Mouse (Mus musculus): Measurements from ENCODE around the gene Spcs1. TPM values are rescaled to one million over a fixed set of nuclear protein-coding genes. Genes with fewer than 3 reads are reported as not detected.

Spcs1 gene
- total RNA-seq, 2 experiments from 2014 or later = 29.4 to 77.6 TPM

- ATAC-seq (replicated peaks; ENCODE audit: low FRiP score, poor library complexity, severe bottlenecking) = peak; percentile 64; the same call in 1 of the 2 replicates
Observed at GRCm38 (mm10) chr14:30958517-30958916, 43.0 kb downstream of the Spcs1 start.

- ATAC-seq (replicated peaks; ENCODE audit: low FRiP score, poor library complexity, severe bottlenecking) = peak; percentile 99
Observed at GRCm38 (mm10) chr14:30951154-30951825, 50.2 kb downstream of the Spcs1 start, which contains the start of gene Nek4. Gene Nek4, plus strand, starts transcription at chr14:30951377.

GRCm38 (mm10) chr14:30949986-30950385, 51.5 kb downstream of the Spcs1 start:
- no peak for ATAC-seq (replicated peaks; ENCODE audit: low FRiP score, poor library complexity, severe bottlenecking)

Other genes starting within 250 kb of the Spcs1 start
- 2.1 and 11.3 TPM in 2 replicates for gene Tmem110, start 176.1 kb downstream of the Spcs1 start, total RNA-seq (2015; ENCODE audit: low replicate concordance)
- 0.98 and 2.2 TPM in 2 replicates for gene Tmem110, start 176.1 kb downstream of the Spcs1 start, total RNA-seq (2017; ENCODE audit: low replicate concordance)
- gene Mustn1, start 122.5 kb downstream of the Spcs1 start, total RNA-seq (2015; ENCODE audit: low replicate concordance) = 1.3 TPM in 1 of 2 replicates, not detected in the other
- not detected in 2 replicates for gene Mustn1, start 122.5 kb downstream of the Spcs1 start, total RNA-seq (2017; ENCODE audit: low replicate concordance)
- gene Itih4, start 115.2 kb downstream of the Spcs1 start, total RNA-seq (2015; ENCODE audit: low replicate concordance) = not detected in 2 replicates
- gene Itih4, start 115.2 kb downstream of the Spcs1 start, total RNA-seq (2017; ENCODE audit: low replicate concordance) = not detected in 2 replicates
- not detected in 2 replicates for gene Itih3, start 77.9 kb downstream of the Spcs1 start, total RNA-seq (2015; ENCODE audit: low replicate concordance)
- not detected in 2 replicates for gene Itih3, start 77.9 kb downstream of the Spcs1 start, total RNA-seq (2017; ENCODE audit: low replicate concordance)
- gene Itih1, start 58.4 kb downstream of the Spcs1 start, total RNA-seq (2015; ENCODE audit: low replicate concordance) = not detected in 2 replicates
- gene Itih1, start 58.4 kb downstream of the Spcs1 start, total RNA-seq (2017; ENCODE audit: low replicate concordance) = not detected in 2 replicates
- gene Nek4, start 50.3 kb downstream of the Spcs1 start, total RNA-seq (2015; ENCODE audit: low replicate concordance) = 0.38 and 1.0 TPM in 2 replicates
- 2.5 and 4.3 TPM in 2 replicates for gene Nek4, start 50.3 kb downstream of the Spcs1 start, total RNA-seq (2017; ENCODE audit: low replicate concordance)
- 6.9 and 18.6 TPM in 2 replicates for gene Glt8d1, start 272 bp downstream of the Spcs1 start, total RNA-seq (2015; ENCODE audit: low replicate concordance)
- gene Glt8d1, start 272 bp downstream of the Spcs1 start, total RNA-seq (2017; ENCODE audit: low replicate concordance) = 5.8 and 6.3 TPM in 2 replicates
- 69.4 and 75.4 TPM in 2 replicates for gene Pbrm1, start 17.5 kb upstream of the Spcs1 start, total RNA-seq (2015; ENCODE audit: low replicate concordance)
- gene Pbrm1, start 17.5 kb upstream of the Spcs1 start, total RNA-seq (2017; ENCODE audit: low replicate concordance) = 84.8 and 100 TPM in 2 replicates
- gene Gnl3, start 17.5 kb upstream of the Spcs1 start, total RNA-seq (2015; ENCODE audit: low replicate concordance) = 55.4 and 66.3 TPM in 2 replicates
- gene Gnl3, start 17.5 kb upstream of the Spcs1 start, total RNA-seq (2017; ENCODE audit: low replicate concordance) = 42.4 and 45.2 TPM in 2 replicates
- gene Smim4, start 127.3 kb upstream of the Spcs1 start, total RNA-seq (2015; ENCODE audit: low replicate concordance) = 22.8 and 30.9 TPM in 2 replicates
- gene Smim4, start 127.3 kb upstream of the Spcs1 start, total RNA-seq (2017; ENCODE audit: low replicate concordance) = 14.7 and 16.2 TPM in 2 replicates
- 12.3 and 18.4 TPM in 2 replicates for gene Nt5dc2, start 129.4 kb upstream of the Spcs1 start, total RNA-seq (2015; ENCODE audit: low replicate concordance)
- 5.0 and 30.4 TPM in 2 replicates for gene Nt5dc2, start 129.4 kb upstream of the Spcs1 start, total RNA-seq (2017; ENCODE audit: low replicate concordance)
- not detected in 2 replicates for gene Stab1, start 167.0 kb upstream of the Spcs1 start, total RNA-seq (2015; ENCODE audit: low replicate concordance)
- gene Stab1, start 167.0 kb upstream of the Spcs1 start, total RNA-seq (2017; ENCODE audit: low replicate concordance) = 0.70 TPM in 1 of 2 replicates, not detected in the other
- gene Tnnc1, start 206.6 kb upstream of the Spcs1 start, total RNA-seq (2015; ENCODE audit: low replicate concordance) = not detected in 2 replicates
- gene Tnnc1, start 206.6 kb upstream of the Spcs1 start, total RNA-seq (2017; ENCODE audit: low replicate concordance) = not detected in 2 replicates
- gene Nisch, start 215.3 kb upstream of the Spcs1 start, total RNA-seq (2015; ENCODE audit: low replicate concordance) = 30.2 and 34.1 TPM in 2 replicates
- gene Nisch, start 215.3 kb upstream of the Spcs1 start, total RNA-seq (2017; ENCODE audit: low replicate concordance) = 19.5 and 21.8 TPM in 2 replicates
- not detected in 2 replicates for gene Sema3g, start 216.2 kb upstream of the Spcs1 start, total RNA-seq (2015; ENCODE audit: low replicate concordance)
- gene Sema3g, start 216.2 kb upstream of the Spcs1 start, total RNA-seq (2017; ENCODE audit: low replicate concordance) = not detected in 2 replicates
- 4.8 and 11.5 TPM in 2 replicates for gene Phf7, start 249.6 kb upstream of the Spcs1 start, total RNA-seq (2015; ENCODE audit: low replicate concordance)
- 2.5 and 4.8 TPM in 2 replicates for gene Phf7, start 249.6 kb upstream of the Spcs1 start, total RNA-seq (2017; ENCODE audit: low replicate concordance)
- gene Bap1, start 249.8 kb upstream of the Spcs1 start, total RNA-seq (2015; ENCODE audit: low replicate concordance) = 4.0 and 11.1 TPM in 2 replicates
- 22.9 and 32.1 TPM in 2 replicates for gene Bap1, start 249.8 kb upstream of the Spcs1 start, total RNA-seq (2017; ENCODE audit: low replicate concordance)

Measured in erythroblast, adult 5-6 weeks (primary cell).